In the genomic region with DNA sequence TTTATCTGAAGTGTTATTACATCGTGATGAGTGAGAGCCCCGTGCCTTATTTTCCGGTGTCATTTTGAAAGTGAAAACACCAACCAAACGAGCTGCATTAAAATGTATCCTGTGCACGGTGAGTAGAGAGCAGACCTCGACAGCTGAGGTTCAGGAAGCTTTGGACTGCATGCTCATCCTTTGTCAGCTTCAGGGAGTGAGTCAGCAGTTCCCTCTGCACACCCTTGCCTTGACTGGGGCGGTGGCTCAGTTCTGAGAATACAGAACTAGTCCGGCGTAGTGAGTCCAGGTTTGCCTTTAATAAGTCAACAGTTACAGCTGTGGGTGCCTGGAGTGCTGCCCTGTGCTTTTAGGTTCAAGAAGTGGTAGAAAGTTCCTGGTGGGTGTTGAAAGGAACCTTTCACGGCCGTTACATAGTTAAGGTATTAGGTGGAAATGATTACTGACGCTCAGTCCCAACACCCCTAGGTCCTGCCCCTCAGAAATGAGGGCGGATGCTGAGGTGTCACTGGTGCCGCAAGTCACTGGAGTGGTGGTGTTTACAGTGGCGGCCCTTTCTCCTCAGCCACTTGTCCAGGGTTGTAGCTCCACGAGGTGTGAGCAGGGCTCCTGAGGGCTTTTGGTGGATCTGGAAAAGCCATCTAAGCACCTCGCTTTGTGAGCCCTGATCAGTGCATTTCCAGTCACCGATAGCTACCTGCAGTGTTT, we compare ENCODE assay signal across 8 mouse cellular contexts. TPM values are rescaled to one million over a fixed set of nuclear protein-coding genes. Genes with fewer than 3 reads are reported as not detected.
A peak's percentile ranks its signal among the peaks of the same experiment; 100 is the strongest.
DNase-seq lines count a peak whose midpoint lies in the region; ATAC-seq and TF ChIP-seq lines count a peak whose summit lies in the region.

No protein-coding gene starts in this region.

- no peaks in the 10 kb centered on the region for H3K9me3 ChIP-seq in liver, postnatal 0 days (ENCODE audit: low read length)
- no peaks in the 10 kb centered on the region for H3K9me3 ChIP-seq in stomach, postnatal 0 days (ENCODE audit: control insufficient read depth, low read length)
- no peaks in the 10 kb centered on the region for H3K9me3 ChIP-seq in forebrain, embryonic 16.5 days (ENCODE audit: control insufficient read depth, low read length)

- CTCF ChIA-PET in Patski (lab: Charles Lee), result interaction anchor here (1.4 to 1.6 kb wide), 2 partner anchors 10 to 114 kb away, joined by 3 to 4 read pairs; no protein-coding TSS in a partner anchor

- WGBS in liver, postnatal 0 days (ENCODE audit: insufficient replicate concordance), result 34% methylated on average over 18 of the region's 18 CpGs
- WGBS in stomach, postnatal 0 days, result 48% methylated on average over 18 of the region's 18 CpGs
- WGBS in forebrain, embryonic 16.5 days, result 86% methylated on average over 18 of the region's 18 CpGs

- peak overlapping the region; percentile 17; the same call in 1 of the 2 replicates for H3K9ac ChIP-seq in liver, postnatal 0 days (replicated peaks)
- H3K9ac ChIP-seq in stomach, postnatal 0 days (ENCODE audit: low read length), result no peak overlapping the region
- no peak overlapping the region for H3K9ac ChIP-seq in forebrain, embryonic 16.5 days (replicated peaks; ENCODE audit: low read depth, low read length)

- H3K4me1 ChIP-seq in liver, postnatal 0 days (ENCODE audit: insufficient read depth), result peaks cover 68% of the 10 kb centered on the region
- H3K4me1 ChIP-seq in stomach, postnatal 0 days (replicated peaks; ENCODE audit: control insufficient read depth, insufficient read depth), result peaks cover 5% of the 10 kb centered on the region; the same call in 1 of the 2 replicates
- peaks cover 6% of the 10 kb centered on the region for H3K4me1 ChIP-seq in forebrain, embryonic 16.5 days (replicated peaks; ENCODE audit: control insufficient read depth, insufficient read depth, low read length)

- no peaks in the 10 kb centered on the region for H3K27me3 ChIP-seq in Patski
- no peaks in the 10 kb centered on the region for H3K27me3 ChIP-seq in liver, postnatal 0 days (ENCODE audit: insufficient read depth, low read length)
- no peaks in the 10 kb centered on the region for H3K27me3 ChIP-seq in stomach, postnatal 0 days (ENCODE audit: control insufficient read depth, insufficient read depth, low read length)
- H3K27me3 ChIP-seq in forebrain, embryonic 16.5 days (replicated peaks; ENCODE audit: control insufficient read depth, insufficient read depth, low read length), result no peaks in the 10 kb centered on the region

- peak overlapping the region; percentile 28 for H3K4me3 ChIP-seq in liver, postnatal 0 days (ENCODE audit: low read depth, low read length)
- H3K4me3 ChIP-seq in stomach, postnatal 0 days (ENCODE audit: low read depth, low read length), result no peak overlapping the region
- H3K4me3 ChIP-seq in forebrain, embryonic 16.5 days (replicated peaks; ENCODE audit: low read length), result no peak overlapping the region

- H3K27ac ChIP-seq in liver, postnatal 0 days (ENCODE audit: low read depth), result peak overlapping the region; percentile 83
- peak overlapping the region; percentile 58 for H3K27ac ChIP-seq in stomach, postnatal 0 days (replicated peaks)
- H3K27ac ChIP-seq in forebrain, embryonic 16.5 days (ENCODE audit: low read length), result no peak overlapping the region

- TF ChIP-seq EP300 in liver, postnatal 0 days (IDR thresholded peaks at IDR 0.05; ENCODE audit: low read depth), result peak; percentile 67; the same call in 1 of the 2 replicates
- no peak for TF ChIP-seq EP300 in stomach, postnatal 0 days (optimal IDR thresholded peaks at IDR 0.05)

- DNase-seq in CD4-positive helper T cell, adult 2 months (ENCODE audit: low read depth, low spot score), result peak; percentile 72
- DNase-seq in Patski (ENCODE audit: low read depth, low spot score), result no peak
- DNase-seq in induced T-regulatory cell, adult 2 months (ENCODE audit: low read depth), result peak; percentile 86
- peak; percentile 74 for DNase-seq in liver, postnatal 0 days
- DNase-seq in stomach, postnatal 0 days (ENCODE audit: low spot score), result peak; percentile 75
- DNase-seq in layer of hippocampus, adult 11-12 months (ENCODE audit: low spot score), result no peak
- no peak for DNase-seq in cerebellum, adult 11 months

- peak overlapping the region; percentile 59 for H3K4me2 ChIP-seq in liver, postnatal 0 days (ENCODE audit: low read depth, low read length)
- H3K4me2 ChIP-seq in stomach, postnatal 0 days (replicated peaks; ENCODE audit: low read depth), result no peak overlapping the region
- H3K4me2 ChIP-seq in forebrain, embryonic 16.5 days (ENCODE audit: low read length), result no peak overlapping the region

- in situ Hi-C loops in Patski (cut with MboI; ENCODE audit: low pct_unique_long_range_greater_than_20kb), result no loop called here

- peak; percentile 86 for ATAC-seq in Patski
- peak; percentile 96 for ATAC-seq in liver, postnatal 0 days
- peak; percentile 94 for ATAC-seq in stomach, postnatal 0 days (ENCODE audit: low FRiP score, low TSS enrichment)
- ATAC-seq in forebrain, embryonic 16.5 days, result no peak

- POLR2A ChIA-PET in Patski (lab: Charles Lee), result no interaction called here

- TF ChIP-seq CTCF in Patski (IDR thresholded peaks at IDR 0.05), result no peak
- TF ChIP-seq CTCF in liver, postnatal 0 days (IDR thresholded peaks at IDR 0.05; ENCODE audit: low read depth), result no peak
- no peak for TF ChIP-seq CTCF in stomach, postnatal 0 days (IDR thresholded peaks at IDR 0.05; ENCODE audit: low read depth)

- H3K36me3 ChIP-seq in liver, postnatal 0 days (replicated peaks; ENCODE audit: insufficient read depth, low read length), result peaks cover 20% of the 10 kb centered on the region
- H3K36me3 ChIP-seq in stomach, postnatal 0 days (ENCODE audit: control insufficient read depth, insufficient read depth, low read length), result 0 out of 2 replicates have a peak, but pooled peaks cover 2% of the 10 kb centered on the region
- H3K36me3 ChIP-seq in forebrain, embryonic 16.5 days (ENCODE audit: control insufficient read depth, insufficient read depth), result no peaks in the 10 kb centered on the region

RNA-seq across cellular contexts. Expression of gene Bach1, which starts 14.4 kb away (rescaled TPM):
- polyA plus RNA-seq in Patski (2021), result 12.9 TPM
- 5.4 and 5.9 TPM in 2 replicates for polyA plus RNA-seq in liver, postnatal 0 days (2015; fragmentation: Nextera tagmentation; extraction: Ambion mirVana)
- polyA plus RNA-seq in stomach, postnatal 0 days (2015; fragmentation: Nextera tagmentation; extraction: Ambion mirVana), result 4.3 and 5.3 TPM in 2 replicates
- polyA plus RNA-seq in forebrain, embryonic 16.5 days (2015; fragmentation: Nextera tagmentation; extraction: Ambion mirVana), result 21.4 TPM in 2 replicates

Comparison
In these comparisons a context has a peak if more than half of its experiments do, and no peak if none do; other contexts are left out.
1. DNase-seq: peak in CD4-positive helper T cell, adult 2 months (single experiment), induced T-regulatory cell, adult 2 months (single experiment), liver, postnatal 0 days (single experiment) and stomach, postnatal 0 days (single experiment); none in Patski (single experiment), layer of hippocampus, adult 11-12 months (single experiment) and cerebellum, adult 11 months (single experiment).